Mouse (Mus musculus) CH12.LX (cell line): ENCODE measurements around the gene Prune2.

Experiments
- TCF12 ChIP-seq: IDR thresholded peaks from 2 replicates; pipeline ENCODE4 v1.6.1; 2014; ENCODE audit warnings: low read depth, mild to moderate bottlenecking, inconsistent platforms, low read length, improper control_type of control experiment
- ZMIZ1 ChIP-seq: IDR thresholded peaks from 2 replicates; pipeline ENCODE4 v1.6.1; 2012; ENCODE audit warnings: low read depth, mild to moderate bottlenecking, inconsistent platforms, low read length, improper control_type of control experiment

GRCm38 (mm10) chr19:16954736-16955135 is 1.2 kb upstream of the Prune2 start:
- TF ChIP-seq TCF12: no peak
- no peak for TF ChIP-seq ZMIZ1
